Mouse (Mus musculus): ENCODE data around the gene Gsta3.

Gsta3 gene

DNA sequence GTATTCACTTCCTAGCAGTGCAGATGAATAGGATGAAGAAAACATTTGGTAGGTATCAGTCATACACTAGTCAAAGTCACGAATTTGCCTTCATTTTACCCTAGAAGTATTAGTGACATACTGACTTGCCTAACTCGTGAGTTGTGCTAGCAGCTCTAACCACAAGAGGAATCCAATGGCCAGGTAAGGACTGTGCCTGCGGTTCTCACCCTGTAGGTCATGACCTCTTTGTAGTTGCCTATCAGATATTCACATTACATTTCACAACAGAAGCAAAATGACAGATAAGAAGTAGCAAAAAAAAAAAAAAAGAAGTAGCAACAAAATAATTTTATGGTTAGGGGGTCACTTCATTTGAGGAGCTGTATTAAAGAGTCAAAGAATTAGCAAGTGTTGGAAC lies 63.8 kb downstream of the Gsta3 start:
- DNase-seq: no peak

DNA sequence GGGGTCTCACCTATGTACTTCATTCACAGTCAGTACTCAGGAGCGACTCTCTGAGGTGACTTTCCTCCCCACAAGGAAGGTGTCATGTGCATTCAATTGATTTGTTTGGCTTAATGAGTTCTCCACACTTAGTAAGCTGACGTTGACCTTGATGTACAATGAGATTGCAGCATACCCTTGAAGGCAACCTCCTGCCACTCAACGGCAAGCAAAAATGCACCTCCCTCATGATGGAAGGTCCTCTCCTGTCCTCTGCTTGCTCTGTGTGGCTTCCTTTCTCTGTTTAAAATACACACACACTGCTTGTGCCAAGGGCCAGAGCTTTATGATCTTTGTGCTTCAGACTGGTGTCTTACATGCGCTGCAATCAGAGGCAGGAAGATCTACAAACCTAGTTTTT lies 64.3 kb downstream of the Gsta3 start:
- no peak for DNase-seq

DNA sequence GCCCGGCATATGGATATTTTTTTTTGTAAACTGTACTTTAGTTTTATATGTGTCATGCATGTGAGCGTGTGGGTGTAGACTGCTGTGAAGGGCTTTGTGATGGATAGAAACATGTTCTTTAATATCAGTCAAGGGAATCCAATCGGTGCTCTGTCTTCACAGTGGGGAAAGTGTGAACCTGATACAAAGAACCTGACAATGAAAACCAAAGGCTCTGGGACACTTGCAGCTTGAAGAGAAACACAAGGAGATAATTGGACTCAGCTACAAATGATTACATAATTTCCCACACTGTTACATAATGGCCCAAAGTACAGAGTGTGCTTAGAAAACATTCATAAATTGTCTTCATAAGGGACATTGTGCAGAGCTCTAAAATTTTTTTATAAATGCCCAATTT lies 65.1 kb downstream of the Gsta3 start:
- DNase-seq: no peak

DNA sequence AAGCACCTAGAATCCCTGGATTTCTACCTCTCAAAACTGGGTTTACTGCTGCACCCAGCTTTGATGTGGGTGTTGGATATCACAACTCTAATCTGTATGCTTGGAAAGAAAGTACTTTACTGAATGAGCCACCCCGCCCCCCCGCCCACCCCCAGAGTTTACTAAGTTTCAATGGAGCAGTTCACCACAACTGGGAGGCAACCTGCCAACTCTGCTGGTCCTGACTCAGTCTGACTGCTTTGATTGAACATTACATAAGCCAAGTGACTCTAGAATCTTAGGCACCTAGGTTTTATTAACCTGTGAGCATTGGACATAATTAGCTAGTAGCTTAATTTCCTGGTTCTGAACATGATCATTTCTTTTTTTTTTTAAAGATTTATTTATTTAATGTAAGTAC lies 73.9 kb downstream of the Gsta3 start:
- DNase-seq: no peak

Measured in right cerebral cortex, postnatal 14 days (tissue).